Mouse (Mus musculus): ENCODE results near the gene Ankrd63. TPM values are rescaled to one million over a fixed set of nuclear protein-coding genes. Genes with fewer than 3 reads are reported as not detected.
"Not testable (repeated sequence)": the region's sequence is repeated elsewhere in the genome, so short reads cannot be mapped to it uniquely, and the experiment has no call there.

Ankrd63 gene
- total and polyA plus RNA-seq, 3 experiments = 0.08 to 0.53 TPM; not detected in 1

DNA sequence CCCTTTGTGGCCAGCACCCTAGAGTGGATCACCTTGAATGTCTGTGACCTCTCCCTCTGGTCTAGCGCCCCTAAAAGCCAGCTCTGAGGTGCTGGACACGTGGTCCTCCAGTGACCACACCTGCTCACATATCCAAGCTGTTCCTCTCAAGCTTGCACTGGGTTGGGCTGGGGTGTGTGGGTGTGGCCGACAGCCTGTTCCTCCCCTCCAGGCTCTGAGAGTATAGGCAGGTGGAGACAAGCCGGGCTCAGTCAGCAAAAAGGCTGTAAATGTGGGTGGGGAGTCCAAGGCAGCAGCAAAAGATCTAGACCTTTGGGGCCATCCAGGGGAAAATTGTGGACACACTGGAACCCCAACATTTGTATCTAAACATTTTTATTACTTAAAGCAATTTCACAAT, 45.3 kb downstream of the Ankrd63 start (continued):
- TF ChIP-seq POLR2AphosphoS2 (IDR thresholded peaks at IDR 0.05; ENCODE audit: low read length) = peak; percentile 83

DNA sequence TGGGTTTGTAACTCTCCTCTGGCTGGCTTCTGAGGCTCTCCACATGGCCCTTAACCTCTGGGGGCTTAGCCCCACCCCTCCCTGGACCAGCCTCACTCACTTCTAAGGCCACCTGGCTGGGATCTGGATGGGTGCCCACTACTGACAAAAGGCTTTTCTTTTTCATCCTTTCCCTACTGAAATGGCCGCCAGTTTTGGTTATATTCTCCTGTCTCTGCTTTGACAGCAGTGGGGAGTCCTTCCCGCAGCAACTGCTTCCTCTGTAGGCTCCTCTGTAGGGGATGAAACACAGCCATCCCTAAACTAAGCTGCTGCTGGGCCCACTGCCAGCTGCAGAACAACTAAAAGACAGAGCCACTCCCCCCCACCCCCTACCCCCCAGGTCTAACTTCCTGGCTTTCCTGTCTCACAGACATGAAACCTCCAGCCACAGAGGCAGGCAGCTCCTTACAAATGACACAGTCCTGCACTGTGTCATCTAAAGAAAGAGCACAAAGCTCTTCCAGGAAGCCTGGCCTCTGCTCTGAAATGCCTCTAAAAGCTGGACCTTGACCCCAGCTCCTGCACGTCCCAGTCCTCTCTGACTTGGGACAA, 47.0 kb downstream of the Ankrd63 start:
- no peaks in the 10 kb centered on the region for H3K27me3 ChIP-seq (ENCODE audit: control insufficient read depth in 1 of 2, insufficient read depth in 2 of 2, low read length in 2 of 2)
- no peaks in the 10 kb centered on the region for H3K79me2 ChIP-seq (ENCODE audit: control insufficient read depth, insufficient read depth, low read length, poor library complexity)
- H3K36me3 ChIP-seq (ENCODE audit: control insufficient read depth in 1 of 2, insufficient read depth in 2 of 2, low read length in 2 of 2) = peaks cover 0 to 24% of the 10 kb centered on the region in 2 experiments; a peak in 2 of 4 replicates
- DNase-seq (ENCODE audit: low read depth, low spot score) = peak; percentile 62
- H3K9me3 ChIP-seq (replicated peaks; ENCODE audit: insufficient read depth, low read length) = no peaks in the 10 kb centered on the region
- peak overlapping the region; percentile 37 for H3K27ac ChIP-seq (ENCODE audit: control insufficient read depth, low read depth, low read length)
- peak overlapping the region; percentile 32 for H3K9ac ChIP-seq (ENCODE audit: control insufficient read depth, low read depth, low read length, poor library complexity, severe bottlenecking)
- peaks cover 12 to 32% of the 10 kb centered on the region in 2 experiments for H3K4me1 ChIP-seq (ENCODE audit: control insufficient read depth in 1 of 2, insufficient read depth in 2 of 2, low read length in 2 of 2)
- H3K4me3 ChIP-seq (ENCODE audit: control insufficient read depth in 1 of 2, insufficient read depth in 1 of 2, low read depth in 2 of 2, low read length in 2 of 2) = no peak overlapping the region
- TF ChIP-seq E2F4 (IDR thresholded peaks at IDR 0.05; ENCODE audit: borderline replicate concordance, low read depth, low read length) (no peak), MEF2A (IDR thresholded peaks at IDR 0.05; ENCODE audit: extremely low read depth, insufficient replicate concordance, low read depth, low read length, poor library complexity, severe bottlenecking) (no peak), MAZ (IDR thresholded peaks at IDR 0.05; ENCODE audit: low read depth, low read length) (peak; percentile 22; the same call in 1 of the 2 replicates), SIN3A (IDR thresholded peaks at IDR 0.05; ENCODE audit: low read length) (0 out of 2 replicates have a peak, but pooled peaks have one; percentile 25), MAFK (IDR thresholded peaks at IDR 0.05; ENCODE audit: borderline replicate concordance, low read depth, low read length) (no peak), CTCF (IDR thresholded peaks at IDR 0.05 in 2 of 3, conservative IDR thresholded peaks at IDR 0.05 in 1 of 3; ENCODE audit: control insufficient read depth in 1 of 3, insufficient read depth in 1 of 3, low read depth in 2 of 3, low read length in 3 of 3, poor library complexity in 1 of 3, severe bottlenecking in 1 of 3) (no peak), CHD1 (IDR thresholded peaks at IDR 0.05; ENCODE audit: low read depth, low read length) (no peak)

DNA sequence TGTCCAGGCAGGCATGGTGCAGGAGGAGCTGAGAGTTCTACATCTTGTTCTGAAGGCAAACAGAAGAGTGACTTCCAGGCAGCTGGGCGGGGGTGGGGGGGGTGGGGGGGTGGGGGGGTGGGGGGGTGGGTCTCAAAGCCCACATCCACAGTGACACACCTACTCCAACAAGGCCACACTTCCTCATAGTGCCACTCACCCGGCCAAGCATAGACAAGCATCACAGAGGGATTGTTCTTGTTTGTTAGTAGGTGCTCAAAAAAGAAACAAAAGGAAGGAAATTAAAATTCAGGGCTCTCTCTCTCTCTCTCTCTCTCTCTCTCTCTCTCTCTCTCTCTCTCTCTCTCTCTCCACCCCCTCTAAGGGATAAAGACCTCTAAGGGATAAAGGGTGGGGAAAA, 53.1 kb downstream of the Ankrd63 start:
- H3K4me1 ChIP-seq (ENCODE audit: control insufficient read depth in 1 of 2, insufficient read depth in 2 of 2, low read length in 2 of 2); H3K27ac ChIP-seq (ENCODE audit: control insufficient read depth, low read depth, low read length); DNase-seq (ENCODE audit: low read depth, low spot score); H3K9ac ChIP-seq (ENCODE audit: control insufficient read depth, low read depth, low read length, poor library complexity, severe bottlenecking); H3K9me3 ChIP-seq (replicated peaks; ENCODE audit: insufficient read depth, low read length); H3K4me3 ChIP-seq (ENCODE audit: control insufficient read depth in 1 of 2, insufficient read depth in 1 of 2, low read depth in 2 of 2, low read length in 2 of 2); H3K79me2 ChIP-seq (ENCODE audit: control insufficient read depth, insufficient read depth, low read length, poor library complexity); H3K27me3 ChIP-seq (ENCODE audit: control insufficient read depth in 1 of 2, insufficient read depth in 2 of 2, low read length in 2 of 2); H3K36me3 ChIP-seq (ENCODE audit: control insufficient read depth in 1 of 2, insufficient read depth in 2 of 2, low read length in 2 of 2): not testable (repeated sequence)

Other genes starting within 250 kb of the Ankrd63 start
- gene Srp14, start 224.3 kb downstream of the Ankrd63 start, total RNA-seq (2012; rRNA removed) = 231 and 235 TPM in 2 replicates
- 100 to 1,000 TPM in 1 of 2 experiments, not detected in 1; 272 TPM for gene Srp14, start 224.3 kb downstream of the Ankrd63 start, polyA plus RNA-seq (2012; ENCODE audit: insufficient read depth in 1 of 2, insufficient read length in 2 of 2, low read depth in 1 of 2, low replicate concordance in 2 of 2, missing spikeins in 1 of 2)
- 0.39 TPM in 2 replicates for gene Bmf, start 154.3 kb downstream of the Ankrd63 start, total RNA-seq (2012; rRNA removed)
- gene Bmf, start 154.3 kb downstream of the Ankrd63 start, polyA plus RNA-seq (2012; ENCODE audit: insufficient read depth in 1 of 2, insufficient read length in 2 of 2, low read depth in 1 of 2, low replicate concordance in 2 of 2, missing spikeins in 1 of 2) = under 1 TPM in 1 of 2 experiments, not detected in 1; 0.50 TPM
- 87.5 and 118 TPM in 2 replicates for gene Bub1b, start 105.8 kb downstream of the Ankrd63 start, total RNA-seq (2012; rRNA removed)
- gene Bub1b, start 105.8 kb downstream of the Ankrd63 start, polyA plus RNA-seq (2012; ENCODE audit: insufficient read depth in 1 of 2, insufficient read length in 2 of 2, low read depth in 1 of 2, low replicate concordance in 2 of 2, missing spikeins in 1 of 2) = 100 to 1,000 TPM in 1 of 2 experiments, not detected in 1; 120 TPM
- 14.2 and 25.4 TPM in 2 replicates for gene Pak6, start 40.7 kb downstream of the Ankrd63 start, total RNA-seq (2012; rRNA removed)
- 10 to 100 TPM in 1 of 2 experiments, not detected in 1; 25.9 TPM for gene Pak6, start 40.7 kb downstream of the Ankrd63 start, polyA plus RNA-seq (2012; ENCODE audit: insufficient read depth in 1 of 2, insufficient read length in 2 of 2, low read depth in 1 of 2, low replicate concordance in 2 of 2, missing spikeins in 1 of 2)
- gene Plcb2, start 24.5 kb upstream of the Ankrd63 start, total RNA-seq (2012; rRNA removed) = 6.4 and 7.4 TPM in 2 replicates
- 10 to 100 TPM in 1 of 2 experiments, not detected in 1; 21.2 TPM for gene Plcb2, start 24.5 kb upstream of the Ankrd63 start, polyA plus RNA-seq (2012; ENCODE audit: insufficient read depth in 1 of 2, insufficient read length in 2 of 2, low read depth in 1 of 2, low replicate concordance in 2 of 2, missing spikeins in 1 of 2)
- 6.7 and 8.6 TPM in 2 replicates for gene Inafm2, start 41.8 kb upstream of the Ankrd63 start, total RNA-seq (2012; rRNA removed)
- 10 to 100 TPM in 1 of 2 experiments, not detected in 1; 14.5 TPM for gene Inafm2, start 41.8 kb upstream of the Ankrd63 start, polyA plus RNA-seq (2012; ENCODE audit: insufficient read depth in 1 of 2, insufficient read length in 2 of 2, low read depth in 1 of 2, low replicate concordance in 2 of 2, missing spikeins in 1 of 2)
- gene Ccdc9b, start 58.7 kb upstream of the Ankrd63 start, total RNA-seq (2012; rRNA removed) = 1.3 and 1.7 TPM in 2 replicates
- gene Ccdc9b, start 58.7 kb upstream of the Ankrd63 start, polyA plus RNA-seq (2012; ENCODE audit: insufficient read depth in 1 of 2, insufficient read length in 2 of 2, low read depth in 1 of 2, low replicate concordance in 2 of 2, missing spikeins in 1 of 2) = 1 to 10 TPM in 1 of 2 experiments, not detected in 1; 2.4 TPM
- not detected in 2 replicates for gene Phgr1, start 68.8 kb upstream of the Ankrd63 start, total RNA-seq (2012; rRNA removed)
- gene Phgr1, start 68.8 kb upstream of the Ankrd63 start, polyA plus RNA-seq (2012; ENCODE audit: insufficient read depth in 1 of 2, insufficient read length in 2 of 2, low read depth in 1 of 2, low replicate concordance in 2 of 2, missing spikeins in 1 of 2) = not detected
- gene Disp2, start 75.8 kb upstream of the Ankrd63 start, total RNA-seq (2012; rRNA removed) = 0.15 and 0.29 TPM in 2 replicates
- gene Disp2, start 75.8 kb upstream of the Ankrd63 start, polyA plus RNA-seq (2012; ENCODE audit: insufficient read depth in 1 of 2, insufficient read length in 2 of 2, low read depth in 1 of 2, low replicate concordance in 2 of 2, missing spikeins in 1 of 2) = under 1 TPM in 1 of 2 experiments, not detected in 1; 0.43 TPM
- 80.6 and 83.6 TPM in 2 replicates for gene Knstrn, start 110.0 kb upstream of the Ankrd63 start, total RNA-seq (2012; rRNA removed)
- gene Knstrn, start 110.0 kb upstream of the Ankrd63 start, polyA plus RNA-seq (2012; ENCODE audit: insufficient read depth in 1 of 2, insufficient read length in 2 of 2, low read depth in 1 of 2, low replicate concordance in 2 of 2, missing spikeins in 1 of 2) = 100 to 1,000 TPM; 132 to 138 TPM
- 17.1 and 21.2 TPM in 2 replicates for gene Ivd, start 158.0 kb upstream of the Ankrd63 start, total RNA-seq (2012; rRNA removed)
- gene Ivd, start 158.0 kb upstream of the Ankrd63 start, polyA plus RNA-seq (2012; ENCODE audit: insufficient read depth in 1 of 2, insufficient read length in 2 of 2, low read depth in 1 of 2, low replicate concordance in 2 of 2, missing spikeins in 1 of 2) = 10 to 100 TPM in 1 of 2 experiments, not detected in 1; 33.4 TPM
- 8.0 and 9.5 TPM in 2 replicates for gene Bahd1, start 196.4 kb upstream of the Ankrd63 start, total RNA-seq (2012; rRNA removed)
- 10 to 100 TPM in 1 of 2 experiments, not detected in 1; 24.7 TPM for gene Bahd1, start 196.4 kb upstream of the Ankrd63 start, polyA plus RNA-seq (2012; ENCODE audit: insufficient read depth in 1 of 2, insufficient read length in 2 of 2, low read depth in 1 of 2, low replicate concordance in 2 of 2, missing spikeins in 1 of 2)
- gene Chst14, start 222.5 kb upstream of the Ankrd63 start, total RNA-seq (2012; rRNA removed) = 2.1 and 2.2 TPM in 2 replicates
- 1 to 10 TPM in 1 of 2 experiments, not detected in 1; 5.0 TPM for gene Chst14, start 222.5 kb upstream of the Ankrd63 start, polyA plus RNA-seq (2012; ENCODE audit: insufficient read depth in 1 of 2, insufficient read length in 2 of 2, low read depth in 1 of 2, low replicate concordance in 2 of 2, missing spikeins in 1 of 2)